Mouse (Mus musculus): Measurements from ENCODE around the gene Rag2.

Gene Rag2

DNA sequence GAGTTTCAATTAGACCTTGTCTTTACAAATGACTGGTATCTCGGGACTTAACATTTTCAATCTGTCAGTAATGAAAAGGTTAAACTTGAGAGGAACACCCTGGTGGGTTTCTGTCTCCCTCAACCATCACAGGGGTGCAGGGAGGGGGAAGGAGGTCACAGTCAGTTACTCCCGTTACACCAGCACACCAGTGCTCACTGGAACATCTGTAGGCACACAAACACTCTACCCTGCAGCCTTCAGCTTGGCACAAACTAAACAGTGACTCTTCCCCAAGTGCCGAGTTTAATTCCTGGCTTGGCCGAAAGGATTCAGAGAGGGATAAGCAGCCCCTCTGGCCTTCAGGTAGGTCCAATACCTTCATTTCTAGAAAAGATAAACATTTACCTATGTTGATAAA lies at the start of gene Rag2:
Gene Rag2, plus strand, starts transcription at position 193 of the 400 bp plus-strand sequence.
- no peak for DNase-seq

DNA sequence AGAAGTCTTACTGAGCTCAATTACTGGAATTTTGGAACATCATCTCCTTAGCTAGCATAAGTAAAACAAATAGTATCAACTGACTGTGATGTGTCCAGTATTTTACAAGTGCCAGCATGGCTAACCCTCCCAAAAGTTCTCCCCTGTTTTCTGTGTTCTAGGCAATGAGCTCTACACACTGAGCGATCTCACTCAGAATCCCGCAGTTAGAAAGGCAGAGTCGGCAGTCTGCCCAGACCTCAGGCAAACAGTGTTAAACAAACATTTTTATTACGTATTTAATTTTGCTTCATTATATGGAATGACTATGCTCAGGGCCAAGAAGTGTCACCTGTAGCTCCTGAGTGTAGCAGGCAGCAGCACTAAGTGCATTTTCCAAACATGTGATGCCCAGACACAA lies 47.3 kb upstream of the Rag2 start:
- no peak for DNase-seq

DNA sequence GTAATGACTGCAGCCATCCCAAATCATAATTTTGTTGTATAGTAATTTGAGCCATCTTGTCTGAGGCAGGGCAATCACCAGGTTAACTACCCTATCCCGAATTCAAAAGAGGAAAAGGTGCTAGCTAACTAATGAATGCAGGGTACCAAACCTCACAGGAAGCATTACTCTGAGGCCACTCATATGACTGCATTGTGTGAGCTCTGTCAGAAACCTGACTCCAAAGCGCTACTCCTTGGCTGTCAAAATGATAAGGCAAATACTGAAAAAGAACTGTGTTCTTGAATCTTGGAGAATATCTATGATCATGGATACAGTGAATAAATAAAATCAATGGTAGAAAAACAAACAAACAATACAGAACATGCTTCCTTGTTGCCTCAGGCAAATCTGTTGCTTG lies 44.5 kb upstream of the Rag2 start:
- no peak for DNase-seq

DNA sequence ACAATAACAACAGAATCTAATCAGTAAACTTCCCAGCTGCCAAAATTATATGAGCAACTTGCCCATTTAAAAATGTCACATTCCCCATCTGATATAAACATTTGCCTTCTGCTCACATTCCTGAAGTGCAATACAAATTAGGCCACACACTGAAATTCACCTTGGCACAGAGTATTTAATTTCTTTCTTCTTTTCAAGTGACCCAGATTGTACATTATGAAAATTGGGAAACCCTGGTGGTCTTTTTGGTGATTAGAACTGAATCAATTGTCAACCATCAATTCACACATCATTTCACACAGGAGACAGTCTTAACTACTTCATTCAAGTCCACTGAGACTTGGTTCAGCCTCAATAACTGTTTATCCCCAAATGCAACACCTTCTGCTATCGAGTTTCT lies 44.1 kb upstream of the Rag2 start:
- no peak for DNase-seq

DNA sequence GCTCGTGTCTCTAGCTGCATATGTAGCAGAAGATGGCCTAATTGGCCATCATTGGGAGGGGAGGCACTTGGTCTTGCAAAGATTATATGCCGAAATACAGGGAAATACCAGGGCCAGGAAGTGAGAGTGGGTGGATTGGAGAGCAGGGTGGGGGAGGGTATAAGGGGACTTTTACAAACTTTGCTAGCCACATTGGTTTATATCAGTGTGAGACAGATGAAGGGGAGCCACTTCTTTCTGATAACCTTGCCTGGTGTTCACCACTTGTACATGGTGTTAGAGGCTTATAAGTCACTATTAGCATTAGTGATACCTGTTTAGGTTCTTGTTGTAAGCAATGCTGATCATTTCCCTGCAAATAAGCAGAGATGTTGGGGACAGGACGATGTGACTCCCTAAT lies 43.5 kb upstream of the Rag2 start:
- DNase-seq, result no peak

DNA sequence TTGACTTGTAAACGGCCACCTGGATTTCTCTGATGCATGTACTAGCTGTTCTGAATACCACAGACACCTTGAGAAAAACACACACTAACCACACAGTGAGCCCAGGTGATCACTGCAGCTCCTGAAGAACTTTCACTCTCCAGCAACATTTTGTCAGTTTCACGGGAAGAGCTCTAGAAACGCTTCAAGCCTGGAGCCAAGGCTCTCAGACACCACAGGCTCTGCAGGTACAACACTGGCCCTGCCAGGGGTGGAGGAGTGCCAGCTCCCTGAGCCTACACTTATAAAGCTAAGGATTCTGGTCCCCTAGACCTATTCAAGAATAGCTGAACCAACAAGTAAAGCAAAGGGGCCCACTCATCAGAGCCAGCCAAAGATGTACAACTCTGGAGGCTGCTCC lies 43.1 kb upstream of the Rag2 start:
- DNase-seq, result no peak

DNA sequence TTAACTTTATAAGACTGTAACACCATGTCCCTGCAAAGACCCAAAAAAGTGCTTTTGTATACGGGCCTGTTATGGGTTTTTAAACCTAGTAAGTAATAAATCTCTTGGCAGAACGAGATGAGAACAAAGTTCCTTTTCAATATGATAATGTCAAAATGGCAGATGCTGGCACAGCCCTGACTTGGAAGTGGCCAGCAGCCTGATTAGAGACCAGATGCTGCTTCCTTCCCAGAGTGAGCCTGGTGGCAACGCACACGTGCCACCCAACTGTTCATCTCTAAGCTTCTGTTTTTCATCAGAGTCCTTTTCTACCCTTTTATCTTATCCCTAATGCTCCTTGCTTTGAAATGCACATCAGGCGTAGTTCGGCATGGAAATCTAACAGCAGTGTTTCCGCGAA lies 33.2 kb upstream of the Rag2 start:
- DNase-seq, result no peak

DNA sequence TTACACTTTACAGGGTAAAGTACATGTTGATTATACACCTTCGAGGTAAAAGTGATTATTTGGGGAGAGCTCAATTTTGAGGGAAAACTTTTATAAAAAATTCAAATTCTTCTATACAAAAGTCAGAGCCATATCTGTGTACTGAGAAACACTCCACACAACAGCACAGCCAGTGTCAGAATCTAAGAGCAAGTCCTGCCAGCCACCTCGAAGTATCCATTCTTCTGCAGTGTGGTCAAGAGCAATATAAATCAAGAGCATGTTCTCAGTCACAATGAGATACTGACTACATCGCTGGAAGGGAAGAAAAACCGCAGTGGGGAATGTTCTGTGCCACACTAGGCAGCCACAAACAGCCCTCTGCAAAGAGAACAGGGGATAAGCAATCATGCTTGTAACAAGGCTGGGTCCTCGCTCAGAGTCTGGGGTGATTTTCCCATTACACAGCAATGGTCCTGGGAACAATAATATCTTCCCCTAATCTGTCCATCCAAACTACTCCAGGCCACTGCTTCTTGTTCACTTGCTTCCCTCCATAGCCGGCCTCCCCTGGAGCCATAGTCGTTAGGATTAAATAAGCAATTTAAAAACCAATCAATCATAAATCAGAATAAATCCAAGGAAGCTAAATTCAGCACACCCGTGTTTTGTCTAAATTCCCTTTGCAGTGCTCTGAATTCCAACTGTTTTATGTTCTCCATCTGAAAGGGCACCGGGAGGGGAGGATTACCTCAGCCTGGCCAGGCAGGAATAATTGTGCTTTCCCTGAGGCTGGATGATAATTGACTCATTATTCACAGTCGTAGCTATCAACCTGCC lies 32.3 kb upstream of the Rag2 start:
- DNase-seq, result no peak

DNA sequence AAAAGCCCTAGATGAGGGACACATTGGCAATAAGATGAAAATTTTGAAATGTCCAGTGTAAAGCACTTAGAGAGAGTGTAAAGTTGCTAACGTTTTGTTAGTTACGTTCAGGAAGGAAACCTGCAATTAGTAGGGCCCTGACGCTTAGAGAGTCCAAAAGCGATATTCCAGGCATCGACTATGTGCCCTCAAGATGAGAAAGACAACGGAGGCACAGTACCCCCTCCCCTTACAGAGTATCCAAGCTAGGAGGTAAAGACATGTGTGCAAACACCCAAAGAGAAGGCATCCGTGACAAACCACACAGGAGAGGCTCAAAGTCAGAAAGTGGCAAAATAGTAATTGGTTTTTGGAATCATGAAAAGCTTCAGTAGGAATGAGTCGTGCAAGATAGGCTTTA lies 31.6 kb upstream of the Rag2 start:
- DNase-seq, result no peak

DNA sequence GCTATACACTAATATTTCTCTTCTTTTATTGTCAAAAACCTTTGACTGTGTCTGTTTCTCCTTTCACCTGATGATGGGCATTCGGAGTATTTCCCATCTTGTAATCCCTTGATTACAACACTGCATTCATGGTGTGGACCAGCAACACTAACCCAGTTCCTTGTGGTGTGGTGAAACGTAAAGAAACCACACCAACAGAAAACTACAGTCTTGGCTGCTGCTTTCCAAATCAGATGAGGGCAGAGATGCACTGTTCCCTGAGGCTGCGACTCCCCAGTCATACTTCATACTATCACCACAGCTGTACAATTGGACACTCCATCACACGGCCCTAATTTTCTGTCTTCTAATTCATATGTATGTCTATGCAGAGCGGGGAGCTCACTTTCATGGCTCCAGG lies 29.8 kb upstream of the Rag2 start:
- DNase-seq, result no peak

DNA sequence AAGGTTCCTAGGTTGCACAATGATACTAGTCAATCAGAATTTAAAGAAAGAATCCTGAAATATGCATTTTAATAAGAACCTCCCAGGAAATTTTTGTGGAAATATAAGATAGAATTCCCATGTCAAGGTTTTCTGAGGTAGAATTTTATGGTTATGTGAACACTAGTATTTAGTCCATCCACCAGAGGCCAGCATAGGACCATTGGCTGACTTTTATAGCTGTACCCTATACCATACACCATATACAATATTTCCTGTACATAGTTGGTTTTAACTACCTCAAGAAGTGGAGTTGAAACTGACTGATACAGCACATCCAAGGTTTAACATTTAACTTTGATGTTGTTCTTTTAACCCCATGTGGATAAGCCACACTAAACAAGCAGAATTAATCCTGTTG lies 27.3 kb upstream of the Rag2 start:
- no peak for DNase-seq

DNA sequence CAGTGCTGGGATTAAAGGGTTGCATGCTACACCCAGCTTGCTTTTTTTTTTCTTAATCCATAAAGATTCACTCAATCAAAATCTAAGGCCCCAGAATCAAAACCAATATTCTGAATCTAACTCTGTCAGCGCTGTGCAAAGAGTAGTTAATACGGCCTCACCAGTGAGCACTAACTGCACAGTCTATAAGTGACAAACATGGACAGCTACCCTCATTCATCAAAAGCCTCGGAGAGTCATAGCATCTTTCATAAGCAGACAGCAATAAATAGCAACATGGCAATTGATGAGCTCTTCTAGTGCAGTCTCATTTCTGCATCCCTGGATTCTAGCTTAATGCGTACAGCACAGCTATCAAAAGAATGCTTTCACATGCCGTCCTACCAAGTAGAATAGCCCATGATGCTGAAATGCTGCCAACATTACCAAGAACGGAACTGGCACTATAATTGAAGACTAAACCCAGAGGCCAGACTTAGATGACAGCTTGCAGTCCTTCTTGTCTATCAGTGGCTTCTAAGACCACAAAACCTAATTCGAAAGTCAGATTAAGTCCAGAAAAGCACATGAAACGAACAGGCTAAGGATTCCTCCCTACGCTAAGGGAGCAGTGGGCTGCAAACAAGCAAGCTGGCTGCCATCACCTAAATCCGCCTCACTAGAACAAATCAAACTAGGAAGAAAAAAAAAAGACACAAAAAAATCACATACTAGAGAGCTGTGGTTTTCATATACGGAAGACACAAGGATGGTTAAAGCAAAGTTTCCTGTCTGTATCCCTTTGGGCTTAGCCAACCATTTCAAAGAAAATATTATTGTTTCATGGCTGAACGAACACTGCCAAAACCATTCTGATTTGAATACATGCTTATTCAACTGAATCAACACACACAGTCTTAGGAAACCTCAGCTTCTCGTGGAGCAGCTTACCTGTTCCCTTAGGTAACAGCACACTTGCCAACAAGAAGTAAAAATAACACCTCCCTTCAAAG lies 26.0 kb upstream of the Rag2 start:
- no peak for DNase-seq

DNA sequence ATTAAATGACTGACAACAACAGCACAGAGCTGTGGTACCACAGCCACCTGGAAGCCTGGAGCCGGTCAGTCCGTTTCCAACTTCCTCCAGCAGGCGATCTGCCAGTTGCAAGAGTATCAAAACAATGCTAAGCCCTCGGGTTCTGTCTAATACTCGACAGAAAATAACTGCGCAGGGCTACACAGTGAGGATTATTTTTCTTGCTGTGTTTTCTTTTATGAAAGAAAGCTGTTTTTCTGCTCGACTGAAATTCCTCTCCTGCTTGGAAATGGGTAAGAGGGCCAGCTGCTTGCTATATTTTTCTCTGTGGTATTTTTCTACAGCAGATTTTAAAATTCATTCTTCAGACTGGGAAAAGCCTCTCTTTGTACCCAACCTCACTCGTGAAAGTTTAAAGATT lies 23.8 kb upstream of the Rag2 start:
- no peak for DNase-seq

DNA sequence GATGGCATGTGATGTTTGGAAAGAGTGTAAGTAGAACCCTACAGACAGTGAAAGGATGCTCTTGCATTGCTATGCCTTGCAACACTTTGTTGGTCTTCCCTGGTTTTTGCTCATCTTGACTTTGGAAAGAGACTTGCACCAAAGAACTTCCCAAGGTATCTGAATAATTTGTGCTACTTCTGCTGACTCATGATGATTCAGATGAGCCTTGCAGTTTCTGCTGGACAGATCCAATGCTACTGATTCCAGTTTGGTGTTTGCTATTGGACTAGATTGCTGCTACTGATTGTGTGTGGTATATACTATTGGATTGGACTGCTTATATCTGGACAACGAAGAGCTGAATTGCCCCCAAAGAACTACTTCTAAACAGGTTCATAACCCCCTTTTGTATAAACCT lies 21.4 kb upstream of the Rag2 start:
- DNase-seq, result no peak

DNA sequence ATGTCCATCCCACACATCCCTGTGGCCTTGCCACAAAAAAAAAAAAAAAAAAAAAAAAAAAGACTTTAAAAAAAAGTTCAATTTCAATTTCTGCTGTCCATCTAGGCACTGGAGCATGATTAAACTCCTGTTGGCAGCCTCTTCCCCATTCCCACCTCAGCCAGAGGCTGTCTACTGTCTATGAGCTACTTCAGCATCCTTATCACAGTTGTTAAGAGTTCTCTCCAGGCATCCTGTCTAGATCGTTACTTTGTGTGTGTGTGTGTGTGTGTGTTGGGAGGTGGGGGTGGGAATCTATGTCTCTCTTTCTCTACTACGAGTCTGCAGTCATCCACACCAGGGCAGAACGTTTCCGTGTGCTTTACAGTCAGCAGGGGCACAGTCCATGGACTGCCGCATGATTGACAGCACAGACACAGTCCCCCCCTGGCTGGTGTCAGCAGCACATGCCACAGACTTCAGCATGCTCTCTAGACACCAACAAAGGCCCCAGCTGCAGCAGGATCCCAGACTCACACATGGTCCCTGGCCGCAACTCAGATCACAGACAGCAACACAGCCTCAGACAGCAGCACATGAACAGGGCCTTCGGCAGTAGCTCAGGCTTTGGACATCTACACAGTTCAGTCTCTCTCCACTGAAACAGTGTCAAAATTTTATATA lies 16.2 kb upstream of the Rag2 start:
- DNase-seq, result no peak

DNA sequence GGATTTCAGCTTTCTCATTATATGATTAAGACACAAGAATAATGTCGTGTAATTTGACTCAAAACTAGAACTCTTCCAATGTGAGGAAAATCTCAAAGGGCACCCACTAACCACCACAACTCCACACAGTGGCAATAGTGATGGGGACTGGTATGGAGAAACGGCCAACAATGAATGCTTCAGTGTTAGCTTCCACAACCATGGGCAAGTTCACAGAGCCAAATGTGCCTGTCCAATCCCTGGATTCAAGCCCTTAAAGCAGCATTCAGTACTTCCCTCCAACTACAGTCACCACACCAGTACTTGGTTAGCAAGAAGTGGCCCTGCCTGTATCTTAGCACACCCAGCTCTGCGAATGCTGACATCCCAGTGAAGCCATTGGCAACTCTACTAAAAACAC lies 13.7 kb upstream of the Rag2 start:
- DNase-seq, result no peak

DNA sequence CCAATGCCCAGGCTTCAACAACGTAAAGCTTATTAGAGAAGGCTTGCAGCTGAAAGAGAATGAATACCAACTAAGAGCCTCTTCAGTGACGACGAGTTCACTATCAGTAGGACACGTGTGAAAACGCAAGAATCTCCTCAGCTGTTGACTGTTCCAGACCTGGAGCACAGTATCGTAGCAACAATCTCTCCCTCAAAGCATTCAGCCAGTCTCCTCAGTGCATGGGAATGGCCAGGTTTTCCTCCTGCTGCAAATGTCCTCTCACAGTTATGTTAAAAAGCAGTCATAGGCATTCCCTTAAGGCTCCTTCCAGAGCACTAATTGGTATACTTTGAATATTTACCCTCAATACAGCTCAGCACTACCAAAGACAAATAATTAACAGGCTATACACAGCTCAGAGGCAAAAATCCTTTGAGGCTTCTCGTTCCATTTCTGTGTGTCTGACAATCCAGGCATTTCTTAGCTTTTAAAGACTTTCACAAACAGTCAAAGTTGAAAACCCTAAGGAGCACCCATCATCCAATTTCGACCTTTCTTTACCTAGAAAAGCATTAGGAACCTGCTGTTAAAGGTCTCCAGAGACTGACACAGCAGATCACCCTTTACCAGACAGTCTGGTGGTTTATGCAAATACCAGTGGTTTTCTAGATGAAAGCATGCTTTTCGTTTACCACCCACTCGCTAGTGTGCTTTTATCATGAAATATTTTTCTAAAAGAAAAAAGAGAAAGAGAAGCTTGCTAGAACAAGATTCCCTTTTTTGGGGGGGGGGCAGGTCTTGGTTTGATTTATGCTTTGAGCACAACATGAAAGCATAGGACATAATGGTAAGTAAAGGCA lies 8.8 kb upstream of the Rag2 start:
- DNase-seq, result no peak

DNA sequence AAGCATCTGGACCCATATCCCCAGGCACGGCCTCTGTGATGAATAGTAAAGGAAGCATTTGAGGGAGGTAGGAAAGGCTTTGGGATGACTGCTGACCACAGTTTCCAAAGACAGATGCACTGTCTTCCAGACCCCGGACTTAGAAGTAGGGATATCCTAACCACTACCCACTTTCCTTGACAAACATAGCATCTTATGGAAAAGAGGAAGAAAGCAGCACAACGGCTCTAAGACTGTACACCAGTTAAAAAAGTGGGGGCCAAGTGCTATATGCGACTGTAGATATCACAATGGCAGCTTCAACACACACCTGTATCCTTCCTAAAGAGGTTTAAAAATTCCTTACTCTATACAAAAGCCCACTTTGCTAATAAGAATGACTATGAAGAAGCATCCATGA lies 6.1 kb upstream of the Rag2 start:
- DNase-seq, result no peak

DNA sequence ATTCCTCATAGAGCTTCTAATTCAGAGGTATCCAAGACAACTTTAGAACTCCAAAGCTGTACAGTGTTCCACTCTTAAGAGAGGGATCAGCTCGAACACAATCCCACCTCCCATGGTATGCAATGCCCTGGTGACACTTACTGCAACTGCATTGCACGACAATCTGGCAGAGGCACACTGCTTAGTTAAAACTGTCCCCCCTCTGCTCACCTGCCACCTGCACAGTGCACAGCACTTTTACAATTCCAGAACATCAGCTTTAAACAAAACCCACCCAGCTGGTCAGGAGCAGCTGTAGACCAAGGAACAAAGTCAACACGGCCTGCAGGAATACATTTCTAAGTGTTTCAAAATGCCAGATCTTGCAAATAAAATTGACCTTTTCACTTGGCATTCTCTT lies 3.6 kb upstream of the Rag2 start:
- DNase-seq, result no peak

DNA sequence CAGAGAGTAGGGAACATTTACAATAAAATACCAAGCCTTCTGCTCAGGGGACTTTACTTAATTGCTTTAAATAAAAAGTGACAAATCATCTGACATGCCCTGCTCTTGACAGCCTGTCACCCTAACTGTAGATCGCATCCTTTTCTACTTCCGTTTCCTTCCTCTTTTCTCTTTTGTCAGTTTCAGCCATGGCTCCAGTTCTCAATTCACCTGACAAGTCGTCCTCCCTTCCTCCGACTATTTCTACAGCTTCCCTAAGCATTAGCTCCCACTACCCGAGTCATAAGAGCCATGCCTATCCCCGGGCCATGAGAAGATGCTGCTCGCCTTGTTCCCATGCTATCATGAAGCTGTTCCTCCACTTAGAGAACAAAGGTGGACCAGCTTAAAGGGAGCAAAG lies 2.9 kb upstream of the Rag2 start:
- no peak for DNase-seq

DNA sequence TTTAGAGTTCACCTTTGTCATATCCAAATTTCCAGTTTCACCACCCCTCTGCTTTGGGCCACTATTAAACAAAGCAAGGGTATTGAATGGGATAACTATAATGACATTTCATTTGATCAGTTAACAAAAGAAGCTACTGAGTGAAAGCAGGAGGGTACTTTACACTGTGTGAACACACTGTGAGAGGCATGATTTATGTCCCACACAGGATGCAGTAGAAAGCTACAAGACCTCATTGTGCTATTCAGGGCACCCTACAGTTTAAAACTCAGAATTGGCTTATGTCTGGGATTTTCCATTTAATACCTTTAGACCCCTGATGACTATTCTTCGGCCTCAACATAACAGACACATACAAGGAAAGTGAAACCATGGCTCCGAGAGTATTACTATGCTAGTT lies 1.5 kb upstream of the Rag2 start:
- no peak for DNase-seq

DNA sequence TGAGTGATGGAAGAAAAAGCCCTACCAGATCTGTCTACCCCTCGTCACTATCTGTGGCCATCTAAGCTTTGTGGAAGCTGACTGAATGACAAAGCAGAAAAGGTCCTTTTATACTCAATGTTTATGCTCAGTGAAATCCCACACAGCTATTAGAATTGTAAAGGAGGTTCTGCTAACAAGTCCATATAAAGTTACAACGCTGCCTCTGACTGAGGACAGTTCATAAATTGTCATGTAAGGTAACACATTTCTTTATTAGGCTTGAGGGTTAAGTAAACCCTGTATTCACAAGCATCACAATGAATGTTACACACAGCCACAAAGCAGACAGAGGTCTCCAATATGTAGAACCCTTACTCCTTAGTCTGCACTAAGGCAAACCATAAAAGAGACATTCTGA lies 507 bp upstream of the Rag2 start:
- DNase-seq, result no peak

DNA sequence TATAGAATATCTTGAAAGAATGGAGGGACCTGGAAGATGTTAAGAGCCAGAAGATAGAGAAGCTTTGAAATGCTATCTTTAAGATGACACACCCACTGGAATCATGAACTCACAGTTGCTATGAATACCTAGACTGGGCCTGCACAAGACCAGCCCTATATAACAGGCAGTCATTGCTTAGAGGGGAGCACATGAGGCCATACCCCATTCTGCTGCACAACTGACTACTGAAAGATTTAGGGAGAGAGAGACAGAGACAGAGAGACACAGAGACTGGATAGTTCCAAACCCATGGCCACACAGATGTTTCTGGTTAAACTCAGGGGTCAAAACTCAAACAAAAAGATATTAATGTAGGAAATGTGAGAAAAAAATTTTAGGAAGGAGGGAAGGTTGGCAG lies 2.7 kb downstream of the Rag2 start:
- no peak for DNase-seq
